8 mouse cellular contexts compared by ENCODE assay signal in the genomic region with DNA sequence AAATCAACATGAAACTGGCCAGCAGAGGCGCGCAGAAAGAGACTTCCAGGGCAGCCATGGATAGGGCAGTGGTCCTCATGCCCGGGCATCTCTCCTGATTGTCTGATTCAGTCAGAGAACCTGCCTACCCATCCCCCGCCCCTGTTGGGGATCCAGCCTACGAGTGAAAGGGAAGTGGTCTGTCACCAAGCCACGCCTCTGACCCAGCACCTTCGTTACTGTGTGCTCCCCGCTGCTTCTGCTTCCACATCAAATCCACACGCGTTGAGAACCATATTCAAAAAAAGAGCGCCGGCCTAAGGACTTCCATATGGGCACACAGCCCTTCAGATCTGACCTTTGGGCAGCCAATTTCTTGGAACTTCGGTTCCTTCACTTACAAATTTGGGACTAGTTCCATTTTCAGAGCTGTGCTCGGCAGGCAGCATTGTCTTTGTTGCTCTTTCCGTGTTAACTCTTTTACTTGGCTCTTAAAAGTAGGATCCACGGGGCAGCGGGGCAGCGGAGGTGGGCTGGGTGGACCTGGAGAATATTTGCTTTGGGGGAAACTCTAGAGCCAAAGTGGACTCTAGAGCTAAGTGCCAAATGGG.
A peak's percentile ranks its signal among the peaks of the same experiment; 100 is the strongest.
DNase-seq lines count a peak whose midpoint lies in the region; ATAC-seq and TF ChIP-seq lines count a peak whose summit lies in the region.

No protein-coding gene starts in this region.

- no peak for ATAC-seq in heart, embryonic 16.5 days (replicated peaks; ENCODE audit: extremely low read depth, insufficient read depth, low FRiP score)
- peak; percentile 49 for ATAC-seq in liver, embryonic 11.5 days (replicated peaks; ENCODE audit: low FRiP score)

- no peak for TF ChIP-seq CTCF in bone marrow macrophage, adult 2 months (IDR thresholded peaks at IDR 0.05; ENCODE audit: low read depth, low read length)

- peak; percentile 18 for DNase-seq in kidney, adult 18-20 months
- DNase-seq in kidney, adult 11 months: no peak
- DNase-seq in liver, embryonic 11.5 days (ENCODE audit: low spot score): peak; percentile 54
- peak; percentile 59 for DNase-seq in neural tube, embryonic 10.5 days (ENCODE audit: extremely low spot score, low spot score)
- no peak for DNase-seq in left cerebral cortex, adult 11 months (ENCODE audit: low spot score)
- no peak for DNase-seq in urinary bladder, postnatal 36 days (ENCODE audit: low spot score in 2 of 2)

- H3K4me3 ChIP-seq in bone marrow macrophage, adult 2 months (ENCODE audit: insufficient read depth, low read length): 0 out of 2 replicates have a peak overlapping the region, but pooled peaks have one; percentile 10
- peak overlapping the region; percentile 37 for H3K4me3 ChIP-seq in heart, embryonic 16.5 days (ENCODE audit: low read length)
- peak overlapping the region; percentile 33 for H3K4me3 ChIP-seq in liver, embryonic 11.5 days (ENCODE audit: low read depth, low read length)

- WGBS in heart, embryonic 16.5 days: 31% methylated on average over 18 of the region's 18 CpGs
- WGBS in liver, embryonic 11.5 days: 10% methylated on average over 18 of the region's 18 CpGs

- no peaks in the 10 kb centered on the region for H3K27me3 ChIP-seq in heart, embryonic 16.5 days (ENCODE audit: control insufficient read depth, insufficient read depth, low read length)
- no peaks in the 10 kb centered on the region for H3K27me3 ChIP-seq in liver, embryonic 11.5 days (replicated peaks; ENCODE audit: control insufficient read depth, insufficient read depth, low read length)

- H3K36me3 ChIP-seq in heart, embryonic 16.5 days (ENCODE audit: control insufficient read depth, insufficient read depth): no peaks in the 10 kb centered on the region
- H3K36me3 ChIP-seq in liver, embryonic 11.5 days (ENCODE audit: control insufficient read depth, insufficient read depth, low read length): no peaks in the 10 kb centered on the region

- peak overlapping the region; percentile 65 for H3K27ac ChIP-seq in bone marrow macrophage, adult 2 months (ENCODE audit: insufficient read depth, low read depth, low read length)
- peak overlapping the region; percentile 52 for H3K27ac ChIP-seq in heart, embryonic 16.5 days (ENCODE audit: low read length)
- no peak overlapping the region for H3K27ac ChIP-seq in liver, embryonic 11.5 days (ENCODE audit: low read depth, low read length)

- H3K9ac ChIP-seq in heart, embryonic 16.5 days (ENCODE audit: low read length): peak overlapping the region; percentile 26; the same call in 1 of the 2 replicates
- H3K9ac ChIP-seq in liver, embryonic 11.5 days (ENCODE audit: low read depth, low read length): peak overlapping the region; percentile 41; the same call in 1 of the 2 replicates

- H3K9me3 ChIP-seq in heart, embryonic 16.5 days (replicated peaks; ENCODE audit: control insufficient read depth, low read length): no peaks in the 10 kb centered on the region
- no peaks in the 10 kb centered on the region for H3K9me3 ChIP-seq in liver, embryonic 11.5 days (ENCODE audit: control insufficient read depth, low read length)

- no peak for TF ChIP-seq POLR2A in bone marrow macrophage, adult 2 months (IDR thresholded peaks at IDR 0.05; ENCODE audit: borderline replicate concordance, low read depth, low read length)

- peak overlapping the region; percentile 55 for H3K4me2 ChIP-seq in heart, embryonic 16.5 days (ENCODE audit: low read depth, low read length)
- H3K4me2 ChIP-seq in liver, embryonic 11.5 days: peak overlapping the region; percentile 64

- H3K4me1 ChIP-seq in bone marrow macrophage, adult 2 months (ENCODE audit: control insufficient read depth, insufficient read depth, low read length): peaks cover 56% of the 10 kb centered on the region
- peaks cover 37% of the 10 kb centered on the region for H3K4me1 ChIP-seq in heart, embryonic 16.5 days (ENCODE audit: control insufficient read depth, insufficient read depth, low read length)
- peaks cover 20% of the 10 kb centered on the region for H3K4me1 ChIP-seq in liver, embryonic 11.5 days (replicated peaks; ENCODE audit: control insufficient read depth, insufficient read depth, low read length)

Comparison
In these comparisons a context has a peak if more than half of its experiments do, and no peak if none do; other contexts are left out.
1. DNase-seq: peak in kidney, adult 18-20 months (single experiment), liver, embryonic 11.5 days (single experiment) and neural tube, embryonic 10.5 days (single experiment); none in kidney, adult 11 months (single experiment), left cerebral cortex, adult 11 months (single experiment) and urinary bladder, postnatal 36 days (0 of 2).
2. Peak in every context shown above with its lines, with median percentiles within 50 percentile points of each other: H3K4me3 ChIP-seq.